Mouse (Mus musculus) MEL (cell line): ENCODE results near the gene Gm3415. TPM values are rescaled to one million over a fixed set of nuclear protein-coding genes. Genes with fewer than 3 reads are reported as not detected.
"Not testable (repeated sequence)": the region's sequence is repeated elsewhere in the genome, so short reads cannot be mapped to it uniquely, and the experiment has no call there.

ENCODE experiments used
- DNase-seq: peaks from one replicate; pipeline ENCODE4 v3.0.0; 2011; ENCODE audit warnings: low read depth, low spot score
- H3K27ac ChIP-seq: 2 replicates; pipeline ENCODE4 v1.5.1; 2012; ENCODE audit warnings: low read depth, mild to moderate bottlenecking, control low read depth, low read length, moderate library complexity; ENCODE audit not compliant: control insufficient read depth
- H3K27me3 ChIP-seq, 2 experiments: fragments of 150-350 bp in 1 of 2; sonication (generic) in 1 of 2; 2 replicates each; pipeline ENCODE4 v1.6.1; 2012; ENCODE audit warnings: low read length in 2 of 2, mild to moderate bottlenecking in 2 of 2, improper control_type of control experiment in 1 of 2, moderate library complexity in 1 of 2; ENCODE audit not compliant: insufficient read depth in 2 of 2, control insufficient read depth in 1 of 2
- H3K36me3 ChIP-seq, 2 experiments: 2 replicates each; pipeline ENCODE4 v1.6.1; 2012 to 2014; ENCODE audit warnings: low read length in 2 of 2, improper control_type of control experiment in 1 of 2, inconsistent platforms in 1 of 2, mild to moderate bottlenecking in 1 of 2; ENCODE audit not compliant: insufficient read depth in 2 of 2, control insufficient read depth in 1 of 2
- H3K4me1 ChIP-seq, 2 experiments: fragments of 150-350 bp in 1 of 2; sonication (generic) in 1 of 2; 2 replicates each; pipeline ENCODE4 v1.6.1; 2012; ENCODE audit warnings: low read length in 2 of 2, improper control_type of control experiment in 1 of 2, mild to moderate bottlenecking in 1 of 2; ENCODE audit not compliant: insufficient read depth in 2 of 2, control insufficient read depth in 1 of 2
- H3K4me3 ChIP-seq, 2 experiments: fragments of 150-350 bp in 1 of 2; sonication (generic) in 1 of 2; 2 replicates each; pipeline ENCODE4 v1.5.1; 2012; ENCODE audit warnings: low read depth in 2 of 2, low read length in 2 of 2, mild to moderate bottlenecking in 2 of 2, moderate library complexity in 2 of 2, control low read depth in 1 of 2, improper control_type of control experiment in 1 of 2; ENCODE audit not compliant: control insufficient read depth in 1 of 2, insufficient read depth in 1 of 2
- H3K79me2 ChIP-seq: 2 replicates; pipeline ENCODE4 v1.6.1; 2012; ENCODE audit warnings: mild to moderate bottlenecking, low read length, moderate library complexity; ENCODE audit not compliant: control insufficient read depth, poor library complexity, insufficient read depth
- H3K9ac ChIP-seq: 2 replicates; pipeline ENCODE4 v1.6.1; 2012; ENCODE audit warnings: low read depth, mild to moderate bottlenecking, control low read depth, low read length, moderate library complexity; ENCODE audit not compliant: control insufficient read depth, poor library complexity, severe bottlenecking
- H3K9me3 ChIP-seq: fragments of 150-350 bp; sonication (generic); replicated peaks from 2 replicates; pipeline ENCODE4 v1.6.1; 2012; ENCODE audit warnings: mild to moderate bottlenecking, low read length, improper control_type of control experiment, moderate library complexity; ENCODE audit not compliant: insufficient read depth
- CTCF ChIP-seq, 3 experiments: IDR thresholded peaks in 2 of 3; conservative IDR thresholded peaks in 1 of 3; 2 replicates each; pipeline ENCODE4 v1.5.1; 2011 to 2012; ENCODE audit warnings: low read length in 3 of 3, low read depth in 2 of 3, mild to moderate bottlenecking in 2 of 3, improper control_type of control experiment in 1 of 3, inconsistent platforms in 1 of 3, mixed read lengths in 1 of 3, moderate library complexity in 1 of 3; ENCODE audit not compliant: control insufficient read depth in 1 of 3, insufficient read depth in 1 of 3, poor library complexity in 1 of 3, severe bottlenecking in 1 of 3
- ETS1 ChIP-seq: IDR thresholded peaks from 2 replicates; pipeline ENCODE4 v1.6.1; 2012; ENCODE audit warnings: low read depth, mild to moderate bottlenecking, inconsistent platforms, low read length, improper control_type of control experiment, moderate library complexity
- MYC ChIP-seq: IDR thresholded peaks from 2 replicates; pipeline ENCODE4 v1.6.1; 2011; ENCODE audit warnings: low read depth, mild to moderate bottlenecking, low read length, improper control_type of control experiment, moderate library complexity
- NRF1 ChIP-seq: IDR thresholded peaks from 2 replicates; pipeline ENCODE4 v1.6.1; 2014; ENCODE audit warnings: low read depth, mild to moderate bottlenecking, inconsistent platforms, low read length, improper control_type of control experiment, moderate library complexity; ENCODE audit not compliant: poor library complexity, insufficient read depth, severe bottlenecking
- POLR2A ChIP-seq, 2 experiments: IDR thresholded peaks; 2 replicates each; pipeline ENCODE4 v1.6.1; 2011 to 2012; ENCODE audit warnings: low read length in 2 of 2, mild to moderate bottlenecking in 2 of 2, control low read depth in 1 of 2, improper control_type of control experiment in 1 of 2, low read depth in 1 of 2, moderate library complexity in 1 of 2; ENCODE audit not compliant: control insufficient read depth in 1 of 2, insufficient read depth in 1 of 2, poor library complexity in 1 of 2
- POLR2AphosphoS2 ChIP-seq: IDR thresholded peaks from 2 replicates; pipeline ENCODE4 v1.6.1; 2011; ENCODE audit warnings: low read length, improper control_type of control experiment
- POLR2AphosphoS5 ChIP-seq: IDR thresholded peaks from 2 replicates; pipeline ENCODE4 v1.6.1; 2012; ENCODE audit warnings: low read depth, borderline replicate concordance, mild to moderate bottlenecking, inconsistent platforms, low read length, moderate library complexity, mixed read lengths
- RAD21 ChIP-seq: IDR thresholded peaks from 2 replicates; pipeline ENCODE4 v1.6.1; 2011; ENCODE audit warnings: mild to moderate bottlenecking, low read depth, low read length, improper control_type of control experiment
- SMC3 ChIP-seq: IDR thresholded peaks from 2 replicates; pipeline ENCODE4 v1.6.1; 2011; ENCODE audit warnings: low read depth, low read length, improper control_type of control experiment
- TAL1 ChIP-seq: IDR thresholded peaks from 2 replicates; pipeline ENCODE4 v1.6.1; 2012; ENCODE audit warnings: mild to moderate bottlenecking, inconsistent platforms, low read length, moderate library complexity, mixed read lengths
- USF2 ChIP-seq, 2 experiments: IDR thresholded peaks; 2 replicates each; pipeline ENCODE4 v1.6.1; 2011 to 2012; ENCODE audit warnings: improper control_type of control experiment in 2 of 2, low read length in 2 of 2, borderline replicate concordance in 1 of 2, inconsistent platforms in 1 of 2, low read depth in 1 of 2, mild to moderate bottlenecking in 1 of 2; ENCODE audit not compliant: insufficient read depth in 1 of 2
- ZC3H11A ChIP-seq: IDR thresholded peaks from 2 replicates; pipeline ENCODE4 v1.6.1; 2012; ENCODE audit warnings: low read depth, mild to moderate bottlenecking, inconsistent platforms, low read length, improper control_type of control experiment
- ZKSCAN1 ChIP-seq: IDR thresholded peaks from 2 replicates; pipeline ENCODE4 v1.6.1; 2012; ENCODE audit warnings: low read depth, mild to moderate bottlenecking, inconsistent platforms, low read length, improper control_type of control experiment, moderate library complexity
- ZNF384 ChIP-seq: IDR thresholded peaks from 2 replicates; pipeline ENCODE4 v1.6.1; 2012; ENCODE audit warnings: low read depth, mild to moderate bottlenecking, inconsistent platforms, low read length, improper control_type of control experiment
- polyA plus RNA-seq, 2 experiments: library from polyadenylated mRNA; stranded (reverse) in 1 of 2; unstranded in 1 of 2; fragments of >175 nt in 1 of 2; fragments of >200 nt in 1 of 2; gene quantifications; 2 replicates each; pipeline versions ENCODE4 v1.2.1 to v1.2.4; 2012; ENCODE audit warnings: low replicate concordance in 2 of 2, low read depth in 1 of 2; ENCODE audit not compliant: insufficient read length in 2 of 2, insufficient read depth in 1 of 2, missing spikeins in 1 of 2
- total RNA-seq: library from RNA; depleted of rRNA; stranded (reverse); fragments of 300-350 nt; gene quantifications from 2 replicates; pipeline ENCODE4 v1.2.3, GENCODE M21; 2012

Gm3415 gene
- total and polyA plus RNA-seq, 3 experiments: not detected

DNA sequence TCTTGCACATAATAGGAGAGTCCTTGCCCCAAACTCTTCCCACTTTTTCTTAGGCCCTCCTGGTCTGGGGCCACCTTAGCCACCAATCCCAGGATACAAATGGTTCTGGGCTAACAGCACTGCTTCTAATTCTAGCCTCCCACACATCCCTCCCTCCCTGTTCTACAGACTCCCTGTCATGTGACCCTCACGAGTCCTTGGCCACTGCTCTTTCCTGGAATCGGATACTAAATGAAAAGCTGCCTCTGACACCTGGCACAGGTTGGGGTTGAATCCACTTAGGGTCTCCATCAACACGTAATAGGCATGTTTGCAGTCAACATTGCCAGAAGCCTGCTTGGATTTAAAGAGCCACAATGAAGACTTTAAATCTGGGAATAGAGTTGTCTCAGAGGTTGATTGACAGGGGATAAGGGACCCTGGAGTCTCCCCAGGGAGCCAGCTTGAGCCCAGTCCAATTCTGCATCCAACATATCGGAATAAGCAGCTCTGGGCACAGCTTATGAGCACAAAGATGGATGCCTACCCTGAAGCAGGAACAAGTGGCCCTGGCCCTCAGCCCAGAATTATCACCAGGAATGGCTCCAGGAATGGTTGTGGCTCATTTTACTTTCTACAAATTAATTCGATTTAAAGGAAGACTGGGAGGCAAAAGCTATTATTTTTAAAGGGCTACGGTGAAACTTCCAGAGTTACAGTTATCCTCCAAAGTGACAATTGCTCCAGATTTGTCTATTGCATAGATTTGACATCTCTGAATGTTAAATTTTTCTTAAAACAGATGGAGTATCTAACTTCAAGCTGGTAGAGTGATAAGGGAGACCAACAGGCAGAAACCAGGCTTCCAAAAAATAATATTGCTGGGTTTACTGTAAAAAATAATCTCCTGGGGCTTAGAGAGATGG, 16.1 kb downstream of the Gm3415 start:
- not testable (repeated sequence) for H3K4me1 ChIP-seq

DNA sequence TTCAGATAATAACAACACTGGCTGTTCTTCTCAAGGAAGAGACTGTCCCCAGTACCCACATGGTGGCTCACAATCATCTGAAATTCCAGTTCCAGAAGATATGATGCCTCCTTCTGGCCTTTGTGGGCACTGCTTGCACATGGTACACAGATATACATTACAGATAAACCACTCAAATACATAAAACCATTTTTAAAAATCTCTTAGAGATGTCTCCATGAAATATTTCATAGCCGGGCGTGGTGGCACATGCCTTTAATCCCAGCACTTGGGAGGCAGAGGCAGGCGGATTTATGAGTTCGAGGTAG, 16.8 kb downstream of the Gm3415 start:
- not testable (repeated sequence) for H3K4me3 ChIP-seq, H3K27ac ChIP-seq, DNase-seq, H3K27me3 ChIP-seq, H3K36me3 ChIP-seq, H3K9me3 ChIP-seq, H3K79me2 ChIP-seq, H3K4me1 ChIP-seq, H3K9ac ChIP-seq

More for the DNA sequence above, 16.1 kb downstream of the Gm3415 start:
- not testable (repeated sequence) for H3K36me3 ChIP-seq, H3K4me3 ChIP-seq, H3K9ac ChIP-seq, H3K27ac ChIP-seq, DNase-seq, H3K9me3 ChIP-seq, H3K27me3 ChIP-seq, H3K79me2 ChIP-seq

DNA sequence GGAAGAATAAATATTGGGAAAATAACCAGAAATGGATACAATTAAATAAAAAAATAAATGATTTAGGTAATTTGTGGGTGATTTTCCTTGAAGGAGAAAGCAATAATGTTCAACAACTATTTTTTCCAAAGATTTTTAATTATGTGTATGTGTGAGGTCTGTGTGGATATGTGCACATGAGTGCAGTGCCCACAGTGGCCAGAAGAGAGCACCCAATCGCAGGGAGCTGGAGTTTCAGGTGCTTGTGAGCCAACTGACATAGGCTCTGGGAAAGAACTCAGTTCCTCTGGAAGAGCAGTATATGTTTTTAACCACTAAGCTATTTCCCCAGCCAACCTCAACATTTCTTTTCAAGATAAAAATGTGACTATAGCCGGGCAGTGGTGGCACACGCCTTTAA, 20.7 kb downstream of the Gm3415 start:
- no peaks in the 10 kb centered on the region for H3K27me3 ChIP-seq
- no peaks in the 10 kb centered on the region for H3K9me3 ChIP-seq
- H3K4me1 ChIP-seq: no peaks in the 10 kb centered on the region
- peak; percentile 6 for TF ChIP-seq RAD21
- TF ChIP-seq POLR2A (IDR thresholded peaks at IDR 0.05; ENCODE audit: control insufficient read depth in 1 of 2, insufficient read depth in 1 of 2, low read depth in 1 of 2, low read length in 2 of 2, poor library complexity in 1 of 2): no peak
- TF ChIP-seq ZKSCAN1: no peak
- TF ChIP-seq ZNF384: no peak
- no peak for TF ChIP-seq NRF1
- peak; percentile 49 to 65 (median 58) for TF ChIP-seq CTCF (IDR thresholded peaks at IDR 0.05 in 2 of 3, conservative IDR thresholded peaks at IDR 0.05 in 1 of 3; ENCODE audit: control insufficient read depth in 1 of 3, insufficient read depth in 1 of 3, low read depth in 2 of 3, low read length in 3 of 3, poor library complexity in 1 of 3, severe bottlenecking in 1 of 3)
- no peak for TF ChIP-seq ZC3H11A
- TF ChIP-seq MYC: no peak
- no peak for TF ChIP-seq TAL1
- no peak for TF ChIP-seq POLR2AphosphoS2
- TF ChIP-seq SMC3: 0 out of 2 replicates have a peak, but pooled peaks have one; percentile 17
- TF ChIP-seq USF2 (IDR thresholded peaks at IDR 0.05; ENCODE audit: borderline replicate concordance in 1 of 2, insufficient read depth in 1 of 2, low read depth in 1 of 2, low read length in 2 of 2): no peak
- TF ChIP-seq ETS1: no peak
- no peak for TF ChIP-seq POLR2AphosphoS5
- TF ChIP-seq, all 39 proteins: peak for 3
- Histone ChIP-seq H3K27ac (no peak overlapping the region), H3K4me3 (no peak overlapping the region), H3K79me2 (no peaks in the 10 kb centered on the region), H3K36me3 (no peaks in the 10 kb centered on the region), H3K9ac (no peak overlapping the region)
- DNase-seq: peak; percentile 35
